Mouse (Mus musculus) G1E (cell line): ENCODE measurements around the gene Axin2. TPM values are rescaled to one million over a fixed set of nuclear protein-coding genes. Genes with fewer than 3 reads are reported as not detected.

Source experiments
- ATAC-seq: 2 replicates; pipeline ENCODE4 v1.8.0; 2016; ENCODE audit warnings: mild to moderate bottlenecking; ENCODE audit not compliant: insufficient number of reproducible peaks, poor library complexity, low FRiP score, severe bottlenecking; ENCODE audit errors: extremely low read depth
- DNase-seq: peaks from one replicate; pipeline ENCODE4 v3.0.0; 2012; ENCODE audit warnings: low spot score
- H3K27me3 ChIP-seq: 2 replicates; pipeline ENCODE4 v1.6.1; 2012; ENCODE audit warnings: mild to moderate bottlenecking, low read length, inconsistent platforms; ENCODE audit not compliant: insufficient read depth
- H3K36me3 ChIP-seq: replicated peaks from 2 replicates; pipeline ENCODE3; 2012; ENCODE audit warnings: mild to moderate bottlenecking, inconsistent platforms
- H3K4me1 ChIP-seq: 2 replicates; pipeline ENCODE4 v1.6.1; 2012; ENCODE audit warnings: low read depth, low read length, inconsistent platforms, mixed read lengths; ENCODE audit not compliant: insufficient read depth
- H3K4me3 ChIP-seq: 2 replicates; pipeline ENCODE4 v1.5.1; 2012; ENCODE audit warnings: low read depth, mild to moderate bottlenecking, inconsistent platforms, low read length, moderate library complexity, mixed read lengths
- H3K9me3 ChIP-seq: replicated peaks from 2 replicates; pipeline ENCODE4 v1.6.1; 2012; ENCODE audit warnings: inconsistent platforms
- CTCF ChIP-seq: IDR thresholded peaks from 2 replicates; pipeline ENCODE4 v1.5.1; 2012; ENCODE audit warnings: low read depth, low read length, inconsistent platforms, mixed read lengths
- GATA1 ChIP-seq: IDR thresholded peaks from 2 replicates; pipeline ENCODE4 v1.6.1; 2012; ENCODE audit warnings: borderline replicate concordance, low read length, inconsistent platforms, mixed read lengths
- GATA2 ChIP-seq: IDR thresholded peaks from 2 replicates; pipeline ENCODE4 v1.6.1; 2012; ENCODE audit warnings: low read depth, low read length, inconsistent platforms, borderline replicate concordance
- POLR2AphosphoS5 ChIP-seq: IDR thresholded peaks from 2 replicates; pipeline ENCODE4 v1.6.1; 2012; ENCODE audit warnings: low read depth, low read length, inconsistent platforms; ENCODE audit not compliant: insufficient replicate concordance
- TAL1 ChIP-seq: conservative IDR thresholded peaks from 2 replicates; pipeline ENCODE4 v1.6.1; 2012; ENCODE audit warnings: low read depth, low read length, inconsistent platforms, mixed read lengths
- polyA plus RNA-seq: library from polyadenylated mRNA; stranded (reverse); fragments of >175 nt; gene quantifications from 2 replicates; pipeline ENCODE4 v1.2.3, GENCODE M21; 2012
- total RNA-seq, 2 experiments: library from RNA; stranded (forward) in 1 of 2; stranded (reverse) in 1 of 2; fragments of 200-1000 nt in 1 of 2; fragments of >200 nt in 1 of 2; fragmentation: Nextera tagmentation in 1 of 2; gene quantifications; 2 replicates each; pipeline ENCODE4 v1.2.3; 2014 to 2017

Gene Axin2
- total and polyA plus RNA-seq, 3 experiments = not detected

DNA sequence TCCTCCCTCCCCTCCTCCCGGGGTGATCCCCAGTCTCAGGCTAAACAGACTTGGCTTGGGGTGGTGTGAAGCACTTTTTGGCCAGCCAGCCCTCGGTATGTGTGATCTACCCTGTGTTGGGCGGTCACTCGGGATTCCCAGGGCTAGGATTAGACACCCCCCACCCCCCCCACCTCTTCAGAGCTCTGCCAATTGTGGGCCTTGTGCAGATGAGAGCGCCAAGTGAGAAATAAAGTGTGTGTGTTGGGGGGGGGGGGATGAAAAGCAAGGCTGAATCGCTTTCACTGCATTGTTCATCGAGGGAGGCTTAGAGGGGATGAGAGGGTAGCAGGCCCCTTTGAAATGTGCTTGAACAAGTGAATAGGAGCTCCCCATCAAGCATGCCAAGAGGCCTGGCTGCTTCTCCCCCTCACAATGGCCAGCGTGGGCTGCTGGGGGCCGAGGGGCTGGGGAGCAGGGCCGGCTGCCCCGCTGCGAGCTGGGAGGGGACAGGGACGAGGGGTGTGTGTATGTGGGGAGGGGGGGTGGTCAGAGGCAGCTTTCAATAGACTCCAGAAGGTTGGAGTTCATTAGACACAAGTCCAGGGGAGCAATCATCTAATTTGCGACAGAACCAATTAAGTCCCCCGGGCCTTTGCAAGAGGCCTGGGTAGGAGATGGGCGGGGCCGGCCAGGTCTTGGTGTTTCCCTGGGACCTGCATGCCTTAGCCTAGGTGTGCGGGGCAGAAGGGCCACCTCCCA, 15.1 kb downstream of the Axin2 start:
- Histone ChIP-seq H3K4me1 (no peaks in the 10 kb centered on the region), H3K27me3 (no peaks in the 10 kb centered on the region), H3K9me3 (peaks cover 90% of the 10 kb centered on the region), H3K4me3 (no peak overlapping the region), H3K36me3 (no peaks in the 10 kb centered on the region)
- TF ChIP-seq TAL1 = no peak
- TF ChIP-seq POLR2AphosphoS5 = no peak
- no peak for DNase-seq
- no peak for ATAC-seq

DNA sequence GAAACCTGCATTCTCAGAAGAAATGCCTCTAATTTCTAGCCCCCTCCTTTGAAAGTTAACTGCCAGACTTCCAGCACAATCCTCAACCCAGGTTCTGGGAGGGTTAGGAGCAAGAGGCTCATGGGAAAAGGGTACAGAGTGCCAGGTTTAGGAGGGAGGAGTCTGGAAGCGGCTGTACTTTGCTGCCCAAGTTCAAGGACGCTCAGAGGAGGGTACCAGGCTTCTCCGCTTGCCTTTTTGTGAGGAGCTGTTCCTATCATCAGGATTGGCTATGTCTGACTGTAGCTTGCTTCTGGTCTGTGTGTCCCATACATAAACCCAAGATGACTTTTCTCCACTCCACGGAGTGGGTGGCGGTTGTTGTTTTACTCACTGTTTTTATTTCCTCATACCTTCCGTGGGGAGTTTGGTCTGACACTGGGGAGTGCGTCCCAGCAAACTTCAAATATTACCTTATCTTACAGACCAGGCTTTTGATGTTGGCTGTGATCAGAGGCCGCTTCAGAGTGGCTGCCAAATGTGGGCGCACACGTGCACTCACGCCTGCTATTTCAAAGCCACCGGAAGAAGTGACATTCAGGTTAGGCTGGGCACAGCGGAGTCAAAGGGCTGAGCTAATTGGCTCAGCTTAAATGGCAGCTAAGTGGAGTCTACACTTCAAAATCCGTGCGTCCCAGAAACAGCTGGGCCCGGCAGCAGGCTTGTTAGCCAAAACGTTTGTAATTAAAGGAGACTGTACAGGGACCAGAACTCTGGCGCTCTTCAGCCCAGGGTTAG, 16.1 kb downstream of the Axin2 start:
- no peaks in the 10 kb centered on the region for H3K36me3 ChIP-seq
- ATAC-seq = no peak

DNA sequence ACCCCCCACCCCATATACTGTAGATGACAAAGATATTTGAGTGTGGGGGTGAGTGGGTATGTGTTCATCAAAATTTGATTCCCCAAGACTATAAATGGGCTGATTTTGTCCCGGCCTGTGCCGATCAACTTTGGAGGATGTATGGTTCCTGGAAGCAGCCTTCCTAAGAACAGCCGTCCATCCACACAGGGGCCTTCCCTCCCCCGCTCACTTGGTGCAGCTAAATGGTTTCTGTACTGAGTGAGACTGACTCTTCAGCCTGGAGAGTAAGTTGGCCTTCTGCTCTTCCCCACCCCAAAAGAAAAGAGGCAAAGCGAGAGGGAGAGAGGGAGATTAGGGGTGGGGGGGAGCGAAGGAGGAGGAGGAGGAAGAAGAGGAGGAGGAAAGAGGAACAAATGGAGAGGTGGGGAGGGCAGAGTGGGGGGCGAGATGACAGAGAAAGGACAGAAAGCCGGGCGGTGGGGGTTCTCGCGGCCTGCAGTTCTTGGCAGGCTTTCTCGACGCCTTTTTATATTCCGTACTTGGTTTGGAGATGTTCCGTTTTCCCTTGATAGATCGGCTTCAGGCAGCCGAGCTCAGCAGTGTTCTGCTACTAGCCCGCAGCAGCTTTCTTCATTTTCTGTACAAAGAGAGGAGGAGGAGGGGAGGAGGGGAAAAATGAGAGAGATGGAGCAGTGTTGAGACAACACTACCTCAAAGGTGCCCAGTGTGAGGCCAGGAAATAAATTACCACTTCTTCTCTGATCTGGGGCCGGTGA, 20.7 kb downstream of the Axin2 start:
- Histone ChIP-seq H3K9me3 (peaks cover 88% of the 10 kb centered on the region), H3K36me3 (no peaks in the 10 kb centered on the region), H3K27me3 (no peaks in the 10 kb centered on the region), H3K4me1 (no peaks in the 10 kb centered on the region), H3K4me3 (no peak overlapping the region)
- no peak for TF ChIP-seq CTCF
- no peak for TF ChIP-seq POLR2AphosphoS5
- TF ChIP-seq GATA1 = no peak
- TF ChIP-seq TAL1 = no peak
- no peak for TF ChIP-seq GATA2
- DNase-seq (no peak), ATAC-seq (no peak)

More for the DNA sequence above, 16.1 kb downstream of the Axin2 start:
- no peaks in the 10 kb centered on the region for H3K27me3 ChIP-seq
- no peaks in the 10 kb centered on the region for H3K4me1 ChIP-seq
- no peak for DNase-seq
- H3K4me3 ChIP-seq = no peak overlapping the region
- TF ChIP-seq POLR2AphosphoS5 = no peak
- no peak for TF ChIP-seq GATA1
- TF ChIP-seq TAL1 = no peak
- peaks cover 90% of the 10 kb centered on the region for H3K9me3 ChIP-seq

DNA sequence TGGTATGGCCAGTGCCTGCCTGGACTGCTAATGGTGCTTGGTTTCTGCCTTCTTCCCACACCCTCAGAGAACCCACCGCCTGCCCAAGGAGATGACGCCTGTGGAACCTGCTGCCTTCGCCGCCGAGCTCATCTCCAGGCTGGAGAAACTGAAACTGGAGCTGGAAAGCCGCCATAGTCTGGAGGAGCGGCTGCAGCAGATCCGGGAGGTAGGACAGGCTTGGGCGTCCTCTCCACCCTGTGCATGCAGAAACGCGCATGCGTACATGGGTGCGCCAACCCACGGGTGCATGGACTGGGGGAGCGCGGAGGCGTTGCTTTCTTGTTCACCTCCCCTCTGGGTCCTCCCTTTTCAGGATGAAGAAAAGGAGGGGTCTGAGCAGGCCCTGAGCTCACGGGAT, 21.7 kb downstream of the Axin2 start:
- Histone ChIP-seq H3K4me1 (no peaks in the 10 kb centered on the region), H3K27me3 (no peaks in the 10 kb centered on the region), H3K9me3 (peaks cover 89% of the 10 kb centered on the region), H3K36me3 (no peaks in the 10 kb centered on the region), H3K4me3 (no peak overlapping the region; the same call in 1 of the 2 replicates)
- no peak for ATAC-seq
- TF ChIP-seq GATA1 (no peak), CTCF (no peak), POLR2AphosphoS5 (no peak), GATA2 (no peak), TAL1 (no peak)
- no peak for DNase-seq

DNA sequence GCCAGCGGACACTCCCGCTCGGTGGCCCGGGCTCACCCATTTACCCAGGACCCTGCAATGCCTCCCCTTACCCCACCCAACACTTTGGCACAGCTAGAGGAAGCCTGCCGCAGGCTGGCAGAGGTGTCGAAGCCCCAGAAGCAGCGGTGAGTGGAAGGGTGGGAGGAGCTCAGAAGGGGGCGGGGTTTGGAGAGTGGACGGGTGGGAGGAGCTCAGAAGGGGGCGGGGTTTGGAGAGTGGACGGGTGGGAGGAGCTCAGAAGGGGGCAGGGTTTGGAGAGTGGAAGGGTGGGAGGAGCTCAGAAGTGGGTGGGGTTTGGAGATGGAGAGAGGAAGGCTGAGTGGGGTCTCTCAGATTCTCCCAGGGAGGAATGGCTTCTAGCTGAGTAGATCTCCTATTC, 23.6 kb downstream of the Axin2 start:
- H3K4me1 ChIP-seq = no peaks in the 10 kb centered on the region
- H3K27me3 ChIP-seq = no peaks in the 10 kb centered on the region
- H3K4me3 ChIP-seq = no peak overlapping the region
- no peak for TF ChIP-seq CTCF
- no peak for TF ChIP-seq TAL1
- no peak for TF ChIP-seq GATA2
- no peak for TF ChIP-seq GATA1
- no peak for TF ChIP-seq POLR2AphosphoS5
- no peaks in the 10 kb centered on the region for H3K36me3 ChIP-seq
- ATAC-seq = no peak
- no peak for DNase-seq
- H3K9me3 ChIP-seq = peaks cover 91% of the 10 kb centered on the region

DNA sequence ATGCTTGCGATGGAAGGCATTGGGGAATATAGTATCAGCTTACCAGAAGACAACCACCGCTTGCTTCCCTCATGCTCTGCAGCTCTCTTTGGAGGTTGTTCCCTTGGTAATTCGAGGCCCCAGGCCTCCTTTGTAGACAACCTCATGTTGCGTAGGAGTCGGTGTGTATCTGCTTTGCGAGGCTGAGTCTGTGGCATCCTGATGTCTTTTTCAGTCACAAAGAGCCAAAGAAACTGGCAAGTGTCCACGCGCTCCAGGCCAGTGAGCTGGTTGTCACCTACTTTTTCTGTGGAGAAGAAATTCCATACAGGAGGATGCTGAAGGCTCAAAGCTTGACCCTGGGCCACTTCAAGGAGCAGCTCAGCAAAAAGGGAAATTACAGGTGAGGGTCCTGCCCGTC, 25.5 kb downstream of the Axin2 start:
- TF ChIP-seq GATA1 (no peak), GATA2 (no peak), POLR2AphosphoS5 (no peak), TAL1 (no peak), CTCF (no peak)
- ATAC-seq (no peak), DNase-seq (no peak)
- Histone ChIP-seq H3K4me1 (no peaks in the 10 kb centered on the region), H3K27me3 (no peaks in the 10 kb centered on the region), H3K36me3 (no peaks in the 10 kb centered on the region), H3K4me3 (no peak overlapping the region), H3K9me3 (peaks cover 85% of the 10 kb centered on the region)
